Mouse (Mus musculus): ENCODE data around the gene Ints13. TPM values are rescaled to one million over a fixed set of nuclear protein-coding genes. Genes with fewer than 3 reads are reported as not detected.

Ints13 gene
- 10.2 and 11.3 TPM in 2 replicates for polyA plus RNA-seq (2012; rRNA removed)

GRCm38 (mm10) chr6:146577310-146578109 lies at the start of gene Ints13:
Gene Ints13 (minus strand): TSS chr6:146577835.
- under 1% methylated on average over 77 of the region's 77 CpGs for WGBS

GRCm38 (mm10) chr6:146616670-146617069 lies 39.0 kb upstream of the Ints13 start:
- H3K27ac ChIP-seq (ENCODE audit: insufficient read depth, low read length): no peak overlapping the region
- no peak for DNase-seq (ENCODE audit: low read depth in 1 of 2, low spot score in 2 of 2)
- no peaks in the 10 kb centered on the region for H3K4me1 ChIP-seq (ENCODE audit: control insufficient read depth, insufficient read depth, insufficient read length)
- 90% methylated on average over 2 of the region's 2 CpGs for WGBS
- no peak for TF ChIP-seq POLR2A (IDR thresholded peaks at IDR 0.05; ENCODE audit: low read depth, low read length)
- TF ChIP-seq CTCF (IDR thresholded peaks at IDR 0.05; ENCODE audit: extremely low read depth, insufficient read depth, insufficient read length, insufficient replicate concordance): no peak
- H3K27me3 ChIP-seq (ENCODE audit: control insufficient read depth, insufficient read depth, low read length): no peaks in the 10 kb centered on the region
- H3K4me3 ChIP-seq (ENCODE audit: extremely low read depth, insufficient read depth, insufficient read length): no peak overlapping the region
- H3K36me3 ChIP-seq (ENCODE audit: control insufficient read depth, insufficient read depth, low read length): peaks cover 7% of the 10 kb centered on the region; the same call in 1 of the 2 replicates

More at GRCm38 (mm10) chr6:146577310-146578109, at the start of gene Ints13:
- Histone ChIP-seq H3K27me3 (ENCODE audit: control insufficient read depth, insufficient read depth, low read length) (no peaks in the 10 kb centered on the region), H3K36me3 (ENCODE audit: control insufficient read depth, insufficient read depth, low read length) (peaks cover 3% of the 10 kb centered on the region), H3K4me1 (ENCODE audit: control insufficient read depth, insufficient read depth, insufficient read length) (no peaks in the 10 kb centered on the region; the same call in none of the 2 replicates), H3K4me3 (ENCODE audit: extremely low read depth, insufficient read depth, insufficient read length) (peak within 1 kb of the TSS; percentile 98), H3K27ac (ENCODE audit: insufficient read depth, low read length) (peak within 1 kb of the TSS; percentile 98)
- TF ChIP-seq CTCF (IDR thresholded peaks at IDR 0.05; ENCODE audit: extremely low read depth, insufficient read depth, insufficient read length, insufficient replicate concordance): no peak
- TF ChIP-seq POLR2A (IDR thresholded peaks at IDR 0.05; ENCODE audit: low read depth, low read length): peak; percentile 80
- peak; percentile 97 for DNase-seq (ENCODE audit: low read depth in 1 of 2, low spot score in 2 of 2)

- Histone ChIP-seq H3K4me3 (ENCODE audit: extremely low read depth, insufficient read depth, insufficient read length) (no peak overlapping the region), H3K4me1 (ENCODE audit: control insufficient read depth, insufficient read depth, insufficient read length) (no peaks in the 10 kb centered on the region), H3K27me3 (ENCODE audit: control insufficient read depth, insufficient read depth, low read length) (no peaks in the 10 kb centered on the region), H3K36me3 (ENCODE audit: control insufficient read depth, insufficient read depth, low read length) (peaks cover 7% of the 10 kb centered on the region; the same call in 1 of the 2 replicates), H3K27ac (ENCODE audit: insufficient read depth, low read length) (no peak overlapping the region)
- WGBS: 94% methylated on average over 8 of the region's 8 CpGs
- DNase-seq (ENCODE audit: low read depth in 1 of 2, low spot score in 2 of 2): no peak
- TF ChIP-seq CTCF (IDR thresholded peaks at IDR 0.05; ENCODE audit: extremely low read depth, insufficient read depth, insufficient read length, insufficient replicate concordance): no peak
- TF ChIP-seq POLR2A (IDR thresholded peaks at IDR 0.05; ENCODE audit: low read depth, low read length): no peak
These were observed 38.3 kb upstream of the Ints13 start for GRCm38 (mm10) chr6:146615891-146616290.

- 94% methylated on average over 5 of the region's 5 CpGs for WGBS
- Histone ChIP-seq H3K27ac (ENCODE audit: insufficient read depth, low read length) (no peak overlapping the region), H3K36me3 (ENCODE audit: control insufficient read depth, insufficient read depth, low read length) (peaks cover 7% of the 10 kb centered on the region; the same call in 1 of the 2 replicates)
These were observed 36.9 kb upstream of the Ints13 start for GRCm38 (mm10) chr6:146614541-146614940.

GRCm38 (mm10) chr6:146613907-146614306 lies 36.3 kb upstream of the Ints13 start:
- no peak for DNase-seq (ENCODE audit: low read depth in 1 of 2, low spot score in 2 of 2)
- 92% methylated on average over 5 of the region's 5 CpGs for WGBS
- peaks cover 7% of the 10 kb centered on the region; the same call in 1 of the 2 replicates for H3K36me3 ChIP-seq (ENCODE audit: control insufficient read depth, insufficient read depth, low read length)
- H3K4me1 ChIP-seq (ENCODE audit: control insufficient read depth, insufficient read depth, insufficient read length): no peaks in the 10 kb centered on the region
- no peaks in the 10 kb centered on the region for H3K27me3 ChIP-seq (ENCODE audit: control insufficient read depth, insufficient read depth, low read length)
- no peak for TF ChIP-seq POLR2A (IDR thresholded peaks at IDR 0.05; ENCODE audit: low read depth, low read length)
- TF ChIP-seq CTCF (IDR thresholded peaks at IDR 0.05; ENCODE audit: extremely low read depth, insufficient read depth, insufficient read length, insufficient replicate concordance): no peak
- no peak overlapping the region for H3K4me3 ChIP-seq (ENCODE audit: extremely low read depth, insufficient read depth, insufficient read length)
- no peak overlapping the region for H3K27ac ChIP-seq (ENCODE audit: insufficient read depth, low read length)

More at GRCm38 (mm10) chr6:146614541-146614940, 36.9 kb upstream of the Ints13 start:
- Histone ChIP-seq H3K27me3 (ENCODE audit: control insufficient read depth, insufficient read depth, low read length) (no peaks in the 10 kb centered on the region), H3K4me3 (ENCODE audit: extremely low read depth, insufficient read depth, insufficient read length) (no peak overlapping the region), H3K4me1 (ENCODE audit: control insufficient read depth, insufficient read depth, insufficient read length) (no peaks in the 10 kb centered on the region)
- no peak for DNase-seq (ENCODE audit: low read depth in 1 of 2, low spot score in 2 of 2)
- TF ChIP-seq CTCF (IDR thresholded peaks at IDR 0.05; ENCODE audit: extremely low read depth, insufficient read depth, insufficient read length, insufficient replicate concordance): no peak
- no peak for TF ChIP-seq POLR2A (IDR thresholded peaks at IDR 0.05; ENCODE audit: low read depth, low read length)

GRCm38 (mm10) chr6:146612736-146613135 lies 35.1 kb upstream of the Ints13 start:
- TF ChIP-seq POLR2A (IDR thresholded peaks at IDR 0.05; ENCODE audit: low read depth, low read length): no peak
- no peak for TF ChIP-seq CTCF (IDR thresholded peaks at IDR 0.05; ENCODE audit: extremely low read depth, insufficient read depth, insufficient read length, insufficient replicate concordance)
- Histone ChIP-seq H3K4me1 (ENCODE audit: control insufficient read depth, insufficient read depth, insufficient read length) (no peaks in the 10 kb centered on the region), H3K27me3 (ENCODE audit: control insufficient read depth, insufficient read depth, low read length) (no peaks in the 10 kb centered on the region), H3K4me3 (ENCODE audit: extremely low read depth, insufficient read depth, insufficient read length) (no peak overlapping the region), H3K36me3 (ENCODE audit: control insufficient read depth, insufficient read depth, low read length) (peaks cover 4% of the 10 kb centered on the region; the same call in 1 of the 2 replicates), H3K27ac (ENCODE audit: insufficient read depth, low read length) (no peak overlapping the region)
- DNase-seq (ENCODE audit: low read depth in 1 of 2, low spot score in 2 of 2): no peak
- 94% methylated on average over 5 of the region's 5 CpGs for WGBS
